Comparison of ENCODE assay signal across 20 mouse cellular contexts in the genomic region with DNA sequence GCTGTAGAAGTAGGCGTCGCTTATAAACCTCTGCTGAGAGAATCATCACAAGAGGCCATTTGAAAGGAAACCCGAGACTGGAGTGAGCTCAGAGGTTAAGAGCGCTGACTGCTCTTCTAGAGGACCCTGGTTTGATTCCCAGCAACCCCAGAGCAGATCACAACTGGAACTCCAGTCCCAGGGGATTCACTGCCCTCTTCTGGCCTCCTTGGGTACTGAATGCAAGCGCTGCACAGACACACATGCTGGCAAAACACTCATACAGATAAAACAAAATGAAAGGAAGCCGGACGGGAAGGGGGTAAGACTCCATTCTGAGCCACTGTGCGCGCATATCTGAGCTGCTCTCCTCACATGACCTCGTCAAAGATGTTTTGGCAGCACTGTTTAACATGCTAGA.
DNase-seq lines count a peak whose midpoint lies in the region; ATAC-seq and TF ChIP-seq lines count a peak whose summit lies in the region.
"Had no signal": no experiment of that assay in that cellular context is flagged by ENCODE, and none has a peak within 500 bp of the region (broad histone marks: within the 10 kb centered on the region; RNA-seq: fewer than 3 reads in every experiment).

No protein-coding gene starts in this region.

- no peak overlapping the region for H3K9ac ChIP-seq in hindbrain, postnatal 0 days (replicated peaks; ENCODE audit: low read length)
- no peak overlapping the region for H3K9ac ChIP-seq in hindbrain, embryonic 11.5 days (ENCODE audit: low read depth, low read length)
- no peak overlapping the region for H3K9ac ChIP-seq in midbrain, postnatal 0 days (replicated peaks; ENCODE audit: low read length, poor library complexity, severe bottlenecking)
- no peak overlapping the region for H3K9ac ChIP-seq in midbrain, embryonic 15.5 days
- H3K9ac ChIP-seq in stomach, postnatal 0 days (ENCODE audit: low read length) = no peak overlapping the region
- H3K9ac ChIP-seq: forebrain, embryonic 15.5 days; lung, embryonic 15.5 days; midbrain, embryonic 13.5 days; stomach, embryonic 15.5 days had no signal

- peaks cover 10% of the 10 kb centered on the region; the same call in 1 of the 2 replicates for H3K36me3 ChIP-seq in hindbrain, postnatal 0 days (ENCODE audit: insufficient read depth, low read length)
- H3K36me3 ChIP-seq in hindbrain, embryonic 11.5 days (ENCODE audit: control insufficient read depth, insufficient read depth, low read length) = peaks cover 11% of the 10 kb centered on the region
- H3K36me3 ChIP-seq in midbrain, postnatal 0 days (ENCODE audit: insufficient read depth, low read length) = peaks cover 5% of the 10 kb centered on the region; the same call in 1 of the 2 replicates
- peaks cover 14% of the 10 kb centered on the region; the same call in 1 of the 2 replicates for H3K36me3 ChIP-seq in midbrain, embryonic 15.5 days (replicated peaks)
- H3K36me3 ChIP-seq in stomach, postnatal 0 days (ENCODE audit: control insufficient read depth, insufficient read depth, low read length) = peaks cover 12% of the 10 kb centered on the region

- WGBS in hindbrain, postnatal 0 days = 93% methylated on average over 10 of the region's 10 CpGs
- WGBS in hindbrain, embryonic 11.5 days = 91% methylated on average over 10 of the region's 10 CpGs
- 92% methylated on average over 10 of the region's 10 CpGs for WGBS in midbrain, postnatal 0 days
- 96% methylated on average over 10 of the region's 10 CpGs for WGBS in midbrain, embryonic 15.5 days
- WGBS in stomach, postnatal 0 days = 81% methylated on average over 10 of the region's 10 CpGs

- no peaks in the 10 kb centered on the region for H3K9me3 ChIP-seq in hindbrain, postnatal 0 days (ENCODE audit: low read length)
- no peaks in the 10 kb centered on the region for H3K9me3 ChIP-seq in hindbrain, embryonic 11.5 days (ENCODE audit: control insufficient read depth, low read length)
- no peaks in the 10 kb centered on the region for H3K9me3 ChIP-seq in midbrain, postnatal 0 days (ENCODE audit: low read length)
- H3K9me3 ChIP-seq in midbrain, embryonic 15.5 days = no peaks in the 10 kb centered on the region
- H3K9me3 ChIP-seq in stomach, postnatal 0 days (ENCODE audit: control insufficient read depth, low read length) = no peaks in the 10 kb centered on the region
- H3K9me3 ChIP-seq: forebrain, embryonic 15.5 days; lung, embryonic 15.5 days; stomach, embryonic 15.5 days had no signal

- no peak overlapping the region for H3K4me2 ChIP-seq in hindbrain, postnatal 0 days (ENCODE audit: low read depth, low read length)
- no peak overlapping the region for H3K4me2 ChIP-seq in hindbrain, embryonic 11.5 days (replicated peaks; ENCODE audit: low read depth, low read length)
- no peak overlapping the region for H3K4me2 ChIP-seq in midbrain, postnatal 0 days (ENCODE audit: low read depth, low read length, poor library complexity, severe bottlenecking)
- H3K4me2 ChIP-seq in midbrain, embryonic 15.5 days = no peak overlapping the region
- no peak overlapping the region for H3K4me2 ChIP-seq in stomach, postnatal 0 days (replicated peaks; ENCODE audit: low read depth)
- H3K4me2 ChIP-seq: forebrain, embryonic 15.5 days; lung, embryonic 15.5 days; midbrain, embryonic 13.5 days; stomach, embryonic 15.5 days had no signal

- no peak overlapping the region for H3K4me3 ChIP-seq in hindbrain, postnatal 0 days (ENCODE audit: low read length)
- H3K4me3 ChIP-seq in hindbrain, embryonic 11.5 days (ENCODE audit: low read depth, low read length) = no peak overlapping the region
- no peak overlapping the region for H3K4me3 ChIP-seq in midbrain, postnatal 0 days (ENCODE audit: low read depth, low read length)
- no peak overlapping the region for H3K4me3 ChIP-seq in midbrain, embryonic 15.5 days
- H3K4me3 ChIP-seq in stomach, postnatal 0 days (ENCODE audit: low read depth, low read length) = no peak overlapping the region
- H3K4me3 ChIP-seq: erythroblast, embryonic 14.5 days; forebrain, embryonic 15.5 days; lung, embryonic 15.5 days; midbrain, embryonic 13.5 days; stomach, embryonic 15.5 days had no signal

- no peak for TF ChIP-seq EP300 in stomach, postnatal 0 days (optimal IDR thresholded peaks at IDR 0.05)

- 0 out of 2 replicates have a peak, but pooled peaks have one; percentile 1 for TF ChIP-seq CTCF in hindbrain, postnatal 0 days (IDR thresholded peaks at IDR 0.05; ENCODE audit: low read depth)
- TF ChIP-seq CTCF in midbrain, postnatal 0 days (IDR thresholded peaks at IDR 0.05) = peak; percentile 18; the same call in 1 of the 2 replicates
- peak; percentile 47 for TF ChIP-seq CTCF in stomach, postnatal 0 days (IDR thresholded peaks at IDR 0.05; ENCODE audit: low read depth)

- no peak overlapping the region for H3K27ac ChIP-seq in hindbrain, postnatal 0 days
- H3K27ac ChIP-seq in hindbrain, embryonic 11.5 days (ENCODE audit: low read depth, low read length) = no peak overlapping the region
- no peak overlapping the region for H3K27ac ChIP-seq in midbrain, postnatal 0 days (ENCODE audit: low read depth, low read length)
- no peak overlapping the region for H3K27ac ChIP-seq in midbrain, embryonic 15.5 days
- H3K27ac ChIP-seq in stomach, postnatal 0 days (replicated peaks) = no peak overlapping the region
- H3K27ac ChIP-seq: forebrain, embryonic 15.5 days; lung, embryonic 15.5 days; midbrain, embryonic 13.5 days; stomach, embryonic 15.5 days had no signal

- ATAC-seq in CD4-positive, CD25-positive, alpha-beta regulatory T cell, adult 4 months = no peak
- no peak for ATAC-seq in hindbrain, postnatal 0 days
- no peak for ATAC-seq in hindbrain, embryonic 11.5 days (ENCODE audit: low FRiP score)
- no peak for ATAC-seq in midbrain, postnatal 0 days (ENCODE audit: low FRiP score)
- ATAC-seq in midbrain, embryonic 15.5 days (replicated peaks) = no peak
- ATAC-seq in stomach, postnatal 0 days (ENCODE audit: low FRiP score, low TSS enrichment) = no peak
- ATAC-seq: forebrain, embryonic 15.5 days; midbrain, embryonic 13.5 days had no signal

- DNase-seq in CD4-positive, CD25-positive, alpha-beta regulatory T cell, adult 2 months (ENCODE audit: low read depth, low spot score) = peak; percentile 9
- no peak for DNase-seq in hindbrain, postnatal 0 days (ENCODE audit: low spot score)
- no peak for DNase-seq in hindbrain, embryonic 11.5 days (ENCODE audit: low spot score)
- DNase-seq in midbrain, postnatal 0 days (ENCODE audit: low spot score) = no peak
- no peak for DNase-seq in stomach, postnatal 0 days (ENCODE audit: low spot score)
- DNase-seq in adrenal gland, postnatal 4 days (ENCODE audit: low spot score in 2 of 2) = no peak
- DNase-seq: cerebellum, adult 11-12 months; cerebellum, postnatal 25 days; heart, postnatal 36 days; kidney, adult 9 months; kidney, postnatal 4 days; liver; spleen, adult 18-20 months had no signal

- H3K4me1 ChIP-seq in hindbrain, postnatal 0 days (ENCODE audit: insufficient read depth, low read length) = no peaks in the 10 kb centered on the region
- no peaks in the 10 kb centered on the region for H3K4me1 ChIP-seq in hindbrain, embryonic 11.5 days (replicated peaks; ENCODE audit: control insufficient read depth, insufficient read depth, low read length)
- H3K4me1 ChIP-seq in midbrain, postnatal 0 days (ENCODE audit: insufficient read depth, low read length) = no peaks in the 10 kb centered on the region
- H3K4me1 ChIP-seq in midbrain, embryonic 15.5 days = 0 out of 2 replicates have a peak, but pooled peaks cover 2% of the 10 kb centered on the region
- no peaks in the 10 kb centered on the region for H3K4me1 ChIP-seq in stomach, postnatal 0 days (replicated peaks; ENCODE audit: control insufficient read depth, insufficient read depth)
- H3K4me1 ChIP-seq: lung, embryonic 15.5 days; stomach, embryonic 15.5 days had no signal

- H3K27me3 ChIP-seq in hindbrain, postnatal 0 days (ENCODE audit: insufficient read depth, low read length) = no peaks in the 10 kb centered on the region
- no peaks in the 10 kb centered on the region for H3K27me3 ChIP-seq in hindbrain, embryonic 11.5 days (ENCODE audit: control insufficient read depth, insufficient read depth, low read length)
- H3K27me3 ChIP-seq in midbrain, postnatal 0 days (ENCODE audit: insufficient read depth, low read length) = no peaks in the 10 kb centered on the region
- no peaks in the 10 kb centered on the region for H3K27me3 ChIP-seq in midbrain, embryonic 15.5 days (replicated peaks)
- H3K27me3 ChIP-seq in stomach, postnatal 0 days (ENCODE audit: control insufficient read depth, insufficient read depth, low read length) = no peaks in the 10 kb centered on the region
- H3K27me3 ChIP-seq: forebrain, embryonic 15.5 days; lung, embryonic 15.5 days; midbrain, embryonic 13.5 days; stomach, embryonic 15.5 days had no signal
